Mouse (Mus musculus) testis, adult 2 months (tissue): ENCODE data around the gene Paqr3. TPM values are rescaled to one million over a fixed set of nuclear protein-coding genes. Genes with fewer than 3 reads are reported as not detected.

ENCODE experiments used
- H3K27ac ChIP-seq: fragments of 200-500 bp; 2 replicates; pipeline ENCODE4 v1.5.1; 2012; ENCODE audit warnings: low read depth, low read length; ENCODE audit not compliant: control insufficient read depth, insufficient read depth
- H3K27me3 ChIP-seq: fragments of 200-500 bp; 2 replicates; pipeline ENCODE4 v1.6.1; 2012; ENCODE audit warnings: mild to moderate bottlenecking, low read length, moderate library complexity; ENCODE audit not compliant: control insufficient read depth, insufficient read depth
- H3K36me3 ChIP-seq: fragments of 200-500 bp; 2 replicates; pipeline ENCODE4 v1.6.1; 2012; ENCODE audit warnings: mild to moderate bottlenecking, low read length; ENCODE audit not compliant: control insufficient read depth, insufficient read depth
- H3K4me1 ChIP-seq: fragments of 200-500 bp; 2 replicates; pipeline ENCODE4 v1.6.1; 2012; ENCODE audit warnings: low read length; ENCODE audit not compliant: control insufficient read depth, insufficient read depth
- H3K4me3 ChIP-seq: fragments of 200-500 bp; 2 replicates; pipeline ENCODE4 v1.5.1; 2012; ENCODE audit warnings: low read depth, mild to moderate bottlenecking, low read length, moderate library complexity, mixed read lengths; ENCODE audit not compliant: control insufficient read depth
- CTCF ChIP-seq: fragments of 200-500 bp; IDR thresholded peaks from 2 replicates; pipeline ENCODE4 v1.5.1; 2012; ENCODE audit warnings: low read depth, mild to moderate bottlenecking, inconsistent platforms, low read length, moderate library complexity; ENCODE audit not compliant: control insufficient read depth, insufficient read depth, insufficient replicate concordance
- POLR2A ChIP-seq: fragments of 200-500 bp; IDR thresholded peaks from 2 replicates; pipeline ENCODE4 v1.6.1; 2012; ENCODE audit warnings: low read depth, mild to moderate bottlenecking, inconsistent platforms, low read length, moderate library complexity; ENCODE audit not compliant: control insufficient read depth
- polyA plus RNA-seq: library from polyadenylated mRNA; depleted of rRNA; stranded (reverse); fragments of >200 nt; gene quantifications from 2 replicates; pipeline ENCODE4 v1.2.3, GENCODE M21; 2012; rRNA removed

Paqr3 gene
- polyA plus RNA-seq: 7.0 and 7.2 TPM in 2 replicates

DNA sequence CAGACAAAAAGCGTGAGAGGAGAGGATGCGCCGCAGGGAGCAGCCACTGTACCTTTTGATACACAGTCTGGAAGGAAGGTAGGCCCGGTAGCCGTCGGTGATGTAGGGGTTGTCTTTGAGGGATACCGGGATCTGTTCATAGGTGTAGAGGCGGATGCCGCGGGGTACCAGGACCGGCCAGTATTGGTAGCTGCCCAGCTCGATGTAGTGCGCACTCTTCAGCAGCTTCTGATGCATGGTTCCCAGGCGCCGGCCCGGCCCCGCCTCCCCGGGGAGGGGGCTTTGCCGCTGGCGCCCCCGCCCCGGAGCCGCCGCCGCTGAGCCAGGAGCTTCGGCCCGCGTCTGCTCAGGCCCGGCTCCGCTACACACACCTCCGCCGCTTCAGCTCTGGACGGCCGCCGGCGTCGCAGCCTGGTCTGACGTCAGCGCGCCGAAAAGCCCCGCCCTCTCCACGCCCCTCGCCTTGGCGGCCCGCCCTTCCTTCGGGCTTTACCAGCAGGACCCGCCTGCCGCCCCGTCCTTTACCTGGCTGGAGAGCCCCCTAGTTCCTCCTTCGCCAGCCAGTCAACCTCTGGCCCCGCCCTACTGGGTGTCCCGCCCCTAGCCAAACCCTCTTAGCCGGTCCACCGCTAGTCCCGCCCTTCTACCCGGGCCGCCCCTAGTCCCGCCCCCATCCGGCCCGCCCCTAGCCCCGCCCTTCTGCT is at the start of gene Paqr3:
Paqr3 (minus strand) TSS at position 390 of the 704 bp plus-strand sequence.
- H3K27ac ChIP-seq: 0 out of 2 replicates have a peak within 1 kb of the TSS, but pooled peaks have one; percentile 36
- H3K4me1 ChIP-seq: peaks cover 2% of the 10 kb centered on the region
- TF ChIP-seq CTCF: no peak
- TF ChIP-seq POLR2A: peak; percentile 71; the same call in 1 of the 2 replicates
- no peaks in the 10 kb centered on the region for H3K36me3 ChIP-seq
- H3K4me3 ChIP-seq: peak within 1 kb of the TSS; percentile 95
- no peaks in the 10 kb centered on the region for H3K27me3 ChIP-seq

DNA sequence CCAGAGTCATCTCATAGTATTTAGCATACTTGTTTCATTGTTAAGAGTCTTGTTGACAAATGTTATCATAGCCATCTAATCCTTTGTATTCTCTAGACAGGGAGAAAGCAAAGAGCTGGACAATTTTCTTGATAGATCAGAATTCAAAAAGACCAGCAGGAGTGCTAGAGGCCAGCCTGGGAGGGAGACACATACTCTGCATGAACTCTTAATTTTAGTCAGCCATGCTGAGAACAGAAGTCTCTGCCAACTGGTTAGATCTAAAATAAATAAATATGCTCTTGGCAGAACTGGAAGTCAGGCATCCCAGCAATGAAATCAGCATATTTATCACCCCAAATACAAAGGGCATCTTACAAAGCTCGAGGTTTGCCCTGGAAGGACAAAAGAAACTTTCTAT is 43.3 kb upstream of the Paqr3 start:
- no peak overlapping the region for H3K27ac ChIP-seq
- no peaks in the 10 kb centered on the region for H3K27me3 ChIP-seq
- no peaks in the 10 kb centered on the region for H3K36me3 ChIP-seq
- H3K4me1 ChIP-seq: no peaks in the 10 kb centered on the region; the same call in 1 of the 2 replicates
- TF ChIP-seq CTCF (no peak), POLR2A (no peak)
- H3K4me3 ChIP-seq: no peak overlapping the region

GRCm38 (mm10) chr5:97135331-97135730 is 23.9 kb upstream of the Paqr3 start:
- TF ChIP-seq POLR2A (no peak), CTCF (no peak)
- no peak overlapping the region for H3K27ac ChIP-seq
- H3K36me3 ChIP-seq: no peaks in the 10 kb centered on the region
- H3K27me3 ChIP-seq: no peaks in the 10 kb centered on the region
- no peaks in the 10 kb centered on the region for H3K4me1 ChIP-seq
- no peak overlapping the region for H3K4me3 ChIP-seq

DNA sequence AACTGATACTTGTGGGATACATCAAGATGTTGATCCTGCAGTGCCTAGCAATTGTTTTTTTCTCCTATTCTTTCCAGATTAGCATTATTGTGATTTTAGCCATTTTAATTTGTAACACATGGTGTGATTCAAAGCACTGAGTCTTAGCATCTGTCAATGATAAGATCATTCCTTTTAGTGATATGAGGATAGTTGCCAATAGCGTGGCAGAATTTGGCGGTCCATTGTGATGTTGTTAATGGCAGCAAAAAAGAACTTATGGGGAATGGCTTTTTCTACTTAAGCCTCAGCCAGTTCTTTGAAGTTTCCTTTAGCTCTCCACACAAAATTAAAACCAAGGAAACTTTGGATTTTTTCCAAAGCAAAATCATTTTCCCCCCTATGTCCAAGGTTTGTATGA is 18.2 kb upstream of the Paqr3 start:
- Histone ChIP-seq H3K27ac (no peak overlapping the region), H3K4me3 (no peak overlapping the region), H3K27me3 (no peaks in the 10 kb centered on the region), H3K4me1 (peaks cover 2% of the 10 kb centered on the region), H3K36me3 (no peaks in the 10 kb centered on the region)
- TF ChIP-seq POLR2A (no peak), CTCF (no peak)

DNA sequence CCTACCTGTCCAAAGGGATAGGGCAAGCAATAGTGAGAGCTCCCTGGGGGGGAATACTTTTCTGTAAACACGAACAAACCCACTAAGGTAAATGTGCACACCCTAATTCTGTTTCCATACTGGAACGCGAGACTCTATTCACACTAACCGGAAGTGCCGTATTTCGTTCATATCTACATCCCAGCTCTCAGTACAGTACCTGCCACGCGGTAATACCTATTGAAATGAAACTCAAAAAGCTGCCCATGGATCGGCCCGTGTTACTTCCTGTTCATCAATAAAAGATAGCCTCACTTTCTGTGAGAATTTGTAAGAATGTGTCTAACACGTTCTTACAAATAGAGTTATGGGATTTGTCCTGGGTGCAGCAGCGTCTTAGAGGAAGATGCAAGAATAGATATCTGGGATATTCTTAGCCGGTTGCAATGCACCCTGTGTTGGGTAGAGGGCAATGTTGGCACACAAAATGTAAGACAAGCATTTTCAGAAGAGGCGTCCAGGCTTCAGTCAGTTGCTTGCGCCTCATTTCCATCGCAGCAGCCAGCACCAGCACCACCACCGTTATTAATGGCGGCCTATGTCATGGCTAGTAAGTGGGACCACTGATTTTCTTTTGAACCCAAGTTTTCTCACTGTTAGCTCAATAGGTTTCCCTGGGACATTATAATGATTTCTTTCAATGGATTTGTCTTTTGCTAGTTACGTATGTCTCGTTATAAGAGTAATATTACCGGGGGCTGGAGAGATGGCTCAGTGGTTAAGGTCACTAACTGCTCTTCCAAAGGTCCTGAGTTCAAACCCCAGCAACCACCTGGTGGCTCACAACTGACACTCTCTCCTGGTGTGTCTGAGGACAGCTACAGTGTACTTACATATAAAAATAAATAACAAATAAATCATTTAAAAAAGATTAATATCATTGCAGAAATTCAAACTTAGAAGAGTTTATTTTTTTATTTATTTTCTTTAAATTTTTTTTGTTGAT is 17.1 kb upstream of the Paqr3 start:
- TF ChIP-seq CTCF (peak; percentile 29; the same call in 1 of the 2 replicates), POLR2A (no peak)
- Histone ChIP-seq H3K4me3 (peak overlapping the region; percentile 27; the same call in 1 of the 2 replicates), H3K36me3 (no peaks in the 10 kb centered on the region), H3K4me1 (peaks cover 2% of the 10 kb centered on the region), H3K27me3 (no peaks in the 10 kb centered on the region), H3K27ac (no peak overlapping the region)

DNA sequence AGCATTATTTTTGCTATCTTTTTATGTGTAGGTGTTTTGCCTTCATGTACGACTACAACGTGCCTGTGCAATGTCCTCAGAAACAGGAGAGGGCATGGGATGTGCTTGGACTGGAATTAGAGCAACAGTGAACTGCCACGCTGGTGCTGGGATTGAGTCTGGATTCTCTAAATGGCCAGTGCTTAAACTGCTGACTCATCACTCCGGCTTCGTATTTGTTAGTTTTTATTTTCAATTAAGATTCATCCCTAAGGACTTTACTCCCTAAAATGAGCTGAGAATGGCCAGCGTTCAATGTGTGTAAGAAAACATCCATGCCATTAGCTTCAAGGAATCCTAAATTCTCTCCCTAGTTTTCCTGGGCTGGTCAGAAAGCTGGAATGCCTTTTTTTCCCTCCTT is 15.9 kb upstream of the Paqr3 start:
- Histone ChIP-seq H3K4me1 (peaks cover 2% of the 10 kb centered on the region), H3K4me3 (no peak overlapping the region), H3K27ac (no peak overlapping the region), H3K27me3 (no peaks in the 10 kb centered on the region), H3K36me3 (no peaks in the 10 kb centered on the region)
- TF ChIP-seq POLR2A: no peak
- no peak for TF ChIP-seq CTCF

DNA sequence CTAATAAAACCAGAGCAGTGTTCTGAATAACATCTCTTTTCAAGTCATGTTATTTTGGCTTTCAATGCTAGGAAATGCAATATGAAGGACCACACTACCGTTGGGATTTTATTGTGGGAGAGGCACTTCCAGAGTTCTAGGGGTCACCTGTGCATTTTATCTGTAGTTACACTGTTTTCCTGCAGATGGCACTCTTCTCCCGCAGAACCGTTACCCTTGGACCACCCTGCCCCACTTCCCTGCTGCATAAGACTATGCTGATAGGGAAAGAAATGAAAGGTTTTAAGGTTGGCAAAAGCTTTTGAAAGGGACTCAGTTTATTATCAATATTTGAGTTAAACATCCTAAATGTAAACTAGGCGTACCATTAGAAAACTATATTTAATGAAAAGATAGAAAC is 14.6 kb upstream of the Paqr3 start:
- H3K4me3 ChIP-seq: no peak overlapping the region
- no peak overlapping the region for H3K27ac ChIP-seq
- no peaks in the 10 kb centered on the region for H3K27me3 ChIP-seq
- peaks cover 2% of the 10 kb centered on the region for H3K4me1 ChIP-seq
- no peak for TF ChIP-seq POLR2A
- peak; percentile 78; the same call in 1 of the 2 replicates for TF ChIP-seq CTCF
- no peaks in the 10 kb centered on the region for H3K36me3 ChIP-seq
